Mouse (Mus musculus): ENCODE measurements at regions not wholly inside any gene's neighbourhood (a gene's known extent, or its start where the extent isn't known, plus 50 kb on each side); places are given as distances from the start of the nearest gene placed in this dataset.
A peak's percentile ranks its signal among the peaks of the same experiment; 100 is the strongest.

- DNase-seq = no peak
These were observed 6811.3 kb downstream of the 9330182O14Rik start for GRCm38 (mm10) chr15:46945423-46945822.

GRCm38 (mm10) chr15:46990201-46990600, 6856.0 kb downstream of the 9330182O14Rik start:
- peak; percentile 26 to 32 for DNase-seq

GRCm38 (mm10) chr15:46997106-46997505, 6862.9 kb downstream of the 9330182O14Rik start:
- peak; percentile 2 to 9 for DNase-seq

Data from cerebellum, postnatal 14 days (tissue).